Mouse (Mus musculus) fat pad, adult 2 months (tissue): ENCODE data around the gene Wdr11.
A peak's percentile ranks its signal among the peaks of the same experiment; 100 is the strongest.

ENCODE experiments used
- DNase-seq: peaks from one replicate; pipeline ENCODE4 v3.0.0-alpha.2; 2011; ENCODE audit warnings: low read depth, low spot score; ENCODE audit errors: extremely low read depth

Gene Wdr11

GRCm38 (mm10) chr7:129591371-129592131 is at the start of gene Wdr11:
Gene Wdr11, plus strand, starts transcription at chr7:129591863.
- peak; percentile 31 for DNase-seq

- DNase-seq = no peak
Observed at GRCm38 (mm10) chr7:129567541-129567940, 24.1 kb upstream of the Wdr11 start.

- DNase-seq = no peak
Observed at GRCm38 (mm10) chr7:129568338-129568737, 23.3 kb upstream of the Wdr11 start.

DNA sequence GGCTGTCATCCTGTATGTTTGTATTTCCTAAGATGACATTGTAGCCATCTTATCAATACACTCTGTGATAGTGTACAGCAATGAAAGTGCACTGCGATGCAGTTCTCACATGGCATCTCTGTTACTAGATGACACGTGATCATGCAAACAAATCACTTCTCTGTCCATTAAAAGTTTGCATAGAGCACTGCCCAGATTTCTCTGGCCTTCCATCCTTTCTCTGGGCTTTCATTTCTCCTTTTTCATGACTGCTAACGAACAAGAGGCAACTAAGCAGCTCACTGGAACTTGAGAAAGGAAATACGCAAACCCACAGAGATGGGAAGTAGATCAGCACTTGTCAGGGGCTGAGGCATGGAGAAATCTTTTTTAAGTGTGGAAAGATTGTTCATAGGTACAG is 17.2 kb upstream of the Wdr11 start:
- DNase-seq = no peak

DNA sequence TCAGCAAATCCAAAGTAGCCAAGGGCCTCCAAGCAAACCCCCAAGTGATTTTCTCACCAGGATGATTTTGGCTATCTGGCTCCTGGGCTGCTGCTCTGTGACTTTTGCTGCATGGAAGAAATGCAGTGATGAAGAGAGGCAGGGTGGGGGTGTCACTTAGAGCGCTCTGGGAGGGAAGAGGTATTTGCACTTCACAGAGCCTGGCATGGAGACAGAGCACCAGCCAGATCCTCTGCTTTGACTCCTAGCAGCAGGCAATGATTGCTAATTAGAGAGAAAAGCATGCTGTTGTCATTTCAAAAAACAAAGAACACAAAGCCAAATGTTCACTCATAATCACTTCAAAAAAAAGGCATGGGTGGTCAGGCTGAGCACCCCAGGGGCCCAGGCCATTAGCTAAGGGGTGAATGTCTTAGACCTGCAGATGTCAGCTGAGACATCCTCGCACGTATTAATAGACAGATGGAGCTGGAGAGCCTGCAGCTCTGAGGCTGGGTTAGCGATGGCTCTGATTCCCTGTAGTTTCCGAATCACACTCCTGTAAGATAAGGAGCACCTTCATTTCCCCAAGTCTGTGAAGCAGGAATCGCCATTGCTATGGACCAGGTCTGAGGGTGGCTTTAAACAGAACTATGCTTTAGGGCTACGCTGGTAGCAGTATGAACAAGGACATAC is 16.4 kb upstream of the Wdr11 start:
- no peak for DNase-seq

DNA sequence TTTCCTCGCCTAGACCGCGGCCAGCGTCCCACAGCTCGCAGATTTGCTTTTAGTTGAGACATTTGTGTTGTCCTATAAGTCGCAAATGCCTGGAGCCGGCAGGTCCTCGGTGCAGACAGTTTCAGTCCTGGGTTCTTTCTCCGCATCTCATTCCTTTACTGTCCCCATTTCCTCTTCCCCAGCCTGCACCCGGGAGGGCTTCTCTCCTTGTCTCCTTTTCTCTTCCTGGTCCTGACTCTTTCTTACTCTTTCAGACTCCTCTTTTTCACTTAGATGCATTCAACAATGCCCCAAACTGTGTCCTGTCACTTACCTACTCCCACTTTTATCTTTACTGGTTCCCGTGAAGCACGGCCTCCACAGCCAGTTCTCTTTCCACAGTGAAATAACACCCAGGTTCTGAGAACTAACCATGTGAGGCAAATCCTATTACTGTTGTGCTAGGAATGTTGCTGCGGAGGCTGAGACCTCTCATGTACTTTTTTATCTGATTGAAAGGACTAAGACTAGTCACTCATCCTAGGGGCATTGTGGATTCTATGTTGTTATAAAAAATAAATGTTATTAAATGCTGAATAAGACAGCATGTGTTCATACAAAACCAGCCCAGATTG is 576 bp downstream of the Wdr11 start:
- DNase-seq = no peak

DNA sequence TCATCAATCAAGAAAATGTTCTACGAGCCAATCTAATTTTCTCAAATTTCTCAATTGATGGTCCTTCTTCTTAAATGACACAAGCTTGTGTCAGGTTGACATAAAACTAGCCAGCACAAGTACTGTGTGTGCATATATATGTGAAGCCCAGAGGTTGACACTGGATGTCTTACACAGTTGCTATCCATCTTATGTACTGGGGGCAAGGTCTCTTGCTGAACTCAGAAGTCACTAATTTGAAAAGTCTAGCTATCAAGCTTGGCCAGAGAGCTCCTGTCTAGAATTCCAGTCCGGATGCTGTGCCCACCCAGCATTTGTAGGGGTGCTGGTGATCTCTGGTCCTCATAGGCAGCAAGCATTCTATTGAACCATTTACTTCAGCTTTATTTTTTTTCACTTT is 5.5 kb downstream of the Wdr11 start:
- no peak for DNase-seq

GRCm38 (mm10) chr7:129606291-129606690 is 14.6 kb downstream of the Wdr11 start:
- DNase-seq = peak; percentile 91

DNA sequence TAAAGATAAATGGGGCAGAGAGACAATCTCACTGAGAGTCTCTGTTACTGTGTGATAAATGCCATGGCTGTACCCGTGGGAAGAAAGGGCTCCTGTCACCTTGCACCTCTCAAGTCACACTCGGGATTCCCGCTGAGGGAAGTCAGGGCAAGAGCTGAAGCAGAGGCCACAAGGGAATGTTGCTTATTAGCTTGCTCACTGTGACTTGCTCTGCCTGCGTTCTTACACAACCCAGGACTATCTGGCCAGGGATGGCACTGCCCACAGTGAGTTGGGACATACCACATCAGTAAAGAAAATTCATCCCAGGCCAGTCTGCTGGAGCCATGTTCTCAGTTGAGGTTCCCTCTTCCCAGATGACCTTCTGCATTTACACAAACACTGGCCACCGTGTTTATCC is 29.5 kb downstream of the Wdr11 start:
- no peak for DNase-seq

DNA sequence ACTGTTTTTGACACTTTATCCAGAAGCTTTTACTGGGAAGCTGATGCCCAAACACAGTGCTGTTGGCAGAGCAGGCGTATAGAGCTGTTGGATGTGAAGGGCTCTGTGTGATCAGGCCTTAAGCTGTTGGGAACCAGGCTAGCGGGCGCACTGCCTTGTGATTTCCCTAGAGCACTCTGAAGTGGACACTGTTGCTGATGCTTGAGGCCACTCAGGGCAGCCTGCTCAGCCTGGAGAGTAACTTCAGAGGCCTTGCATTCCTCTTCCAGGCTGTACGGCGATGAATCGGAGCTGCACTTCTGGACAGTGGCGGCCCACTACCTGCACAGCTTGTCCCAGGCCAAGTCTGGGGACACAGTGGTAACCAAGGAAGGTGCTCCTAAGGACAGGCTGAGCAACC is 38.7 kb downstream of the Wdr11 start:
- no peak for DNase-seq

DNA sequence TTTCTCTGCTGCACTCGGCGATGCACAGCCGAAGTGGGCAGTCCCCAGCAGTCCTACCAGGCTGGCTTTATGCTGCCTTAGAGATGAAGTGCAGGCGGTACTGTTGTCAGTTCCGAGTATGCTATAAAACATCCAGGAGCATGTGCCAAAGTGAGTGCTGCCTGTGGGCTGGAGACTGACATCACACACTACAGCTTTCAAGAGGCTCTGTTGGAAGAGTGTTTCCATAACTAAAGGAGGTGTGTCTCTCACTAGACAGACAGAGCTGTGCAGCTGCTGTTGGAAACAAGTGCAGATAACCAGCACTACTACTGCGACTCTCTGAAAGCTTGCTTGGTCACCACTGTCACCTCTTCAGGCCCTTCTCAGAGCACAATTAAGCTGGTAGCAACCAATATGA is 39.8 kb downstream of the Wdr11 start:
- no peak for DNase-seq

DNA sequence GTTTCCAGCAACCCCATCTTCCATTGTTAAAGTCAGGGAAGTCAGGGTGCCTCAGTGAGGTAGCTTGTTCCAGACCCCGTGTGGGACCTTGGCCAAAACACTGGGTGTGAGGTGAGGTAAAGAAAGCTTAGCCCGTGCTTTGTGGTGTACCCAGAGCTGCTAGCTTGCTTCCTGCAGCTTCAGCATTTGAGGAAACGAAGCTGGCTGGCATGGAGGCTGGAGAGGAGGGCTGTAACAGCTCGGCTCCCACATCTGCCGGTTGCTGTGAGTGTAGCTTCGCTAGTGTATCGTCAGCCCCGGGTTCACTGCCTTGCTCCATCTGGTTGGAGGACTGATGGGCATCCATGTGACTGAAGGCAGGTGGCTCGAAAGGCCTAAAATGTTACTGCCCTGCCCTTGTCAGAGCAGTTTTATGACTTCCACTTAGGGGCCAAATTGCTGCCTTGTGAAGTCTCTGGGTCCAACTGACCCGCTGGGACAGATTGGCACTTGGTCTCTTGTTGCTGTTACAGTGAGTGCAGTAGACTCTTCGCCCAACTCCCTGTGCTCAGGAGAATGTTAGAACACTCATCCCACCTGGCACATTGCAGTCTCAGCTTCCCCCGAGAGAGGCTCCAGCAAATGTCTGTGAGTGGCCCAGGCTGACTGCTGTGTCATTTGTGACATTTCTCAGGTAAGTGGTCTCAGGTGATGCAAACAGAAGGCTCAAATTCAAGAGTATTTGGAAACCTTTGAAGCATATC is 44.4 kb downstream of the Wdr11 start:
- DNase-seq = no peak

DNA sequence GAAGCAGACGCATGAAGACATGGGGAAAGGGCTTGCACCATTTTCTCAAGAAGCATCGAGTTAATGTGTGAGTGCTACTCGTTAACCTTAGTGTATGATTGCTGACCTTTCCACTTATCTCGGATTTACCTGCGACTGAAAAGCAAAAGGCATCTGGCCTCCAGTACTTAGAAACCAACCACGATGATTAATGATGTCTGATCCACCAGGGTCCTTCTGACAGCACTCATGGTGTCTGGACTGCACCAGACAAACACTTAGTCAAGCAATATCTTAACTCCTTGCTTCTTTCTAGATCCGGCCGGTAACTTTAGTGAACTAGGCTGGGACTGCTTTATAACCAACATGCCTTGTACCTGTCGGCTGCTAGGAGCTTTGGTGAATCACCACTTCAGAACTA is 45.3 kb downstream of the Wdr11 start:
- no peak for DNase-seq

DNA sequence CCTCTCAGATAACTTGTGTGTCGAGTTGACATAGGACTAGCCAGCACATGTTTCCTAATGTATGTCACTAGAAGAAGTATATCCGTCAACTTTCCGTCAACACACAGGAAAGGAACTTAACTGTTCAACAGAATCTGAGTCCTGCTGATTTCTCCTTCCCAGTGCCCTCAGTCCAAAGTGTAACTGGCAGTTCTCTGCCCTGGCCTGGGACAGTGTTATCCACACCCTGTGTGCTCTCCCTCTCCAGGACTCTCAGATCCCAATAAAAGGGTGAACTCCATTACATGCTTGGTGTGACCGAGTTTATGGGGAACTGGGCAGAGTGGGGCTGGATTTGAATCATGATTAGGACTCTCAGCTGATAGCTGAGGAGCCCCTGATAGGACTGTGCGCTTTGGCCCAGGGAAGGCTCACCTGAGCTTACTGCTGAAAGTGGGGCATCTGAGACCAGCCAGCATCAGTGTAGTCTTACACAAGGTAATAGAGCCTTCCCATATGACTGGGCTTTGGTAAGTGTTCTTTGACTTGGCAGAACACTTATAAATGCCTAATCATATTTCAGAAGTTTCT is 46.3 kb downstream of the Wdr11 start:
- DNase-seq = no peak

DNA sequence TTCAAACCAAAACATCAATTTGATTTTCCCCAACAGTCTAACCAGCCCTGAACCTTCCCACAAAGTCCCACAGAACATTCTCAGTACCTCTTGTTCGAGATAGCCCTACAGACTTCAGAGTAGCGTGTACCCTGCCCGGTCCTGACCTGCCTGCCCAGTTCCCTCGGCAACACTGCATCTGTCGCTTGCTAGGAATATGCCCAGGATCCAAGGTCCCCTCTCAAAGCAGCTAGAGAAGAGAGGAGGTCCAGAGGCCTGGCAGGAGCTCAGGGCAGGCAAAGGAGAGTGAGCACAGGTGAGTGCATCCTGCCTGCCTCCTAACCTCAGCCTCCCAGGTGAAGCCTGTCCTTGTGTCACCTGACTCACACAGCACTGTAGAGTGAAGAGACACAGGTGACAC is 47.3 kb downstream of the Wdr11 start:
- no peak for DNase-seq

GRCm38 (mm10) chr7:129639833-129640232 is 48.2 kb downstream of the Wdr11 start:
- DNase-seq = no peak

DNA sequence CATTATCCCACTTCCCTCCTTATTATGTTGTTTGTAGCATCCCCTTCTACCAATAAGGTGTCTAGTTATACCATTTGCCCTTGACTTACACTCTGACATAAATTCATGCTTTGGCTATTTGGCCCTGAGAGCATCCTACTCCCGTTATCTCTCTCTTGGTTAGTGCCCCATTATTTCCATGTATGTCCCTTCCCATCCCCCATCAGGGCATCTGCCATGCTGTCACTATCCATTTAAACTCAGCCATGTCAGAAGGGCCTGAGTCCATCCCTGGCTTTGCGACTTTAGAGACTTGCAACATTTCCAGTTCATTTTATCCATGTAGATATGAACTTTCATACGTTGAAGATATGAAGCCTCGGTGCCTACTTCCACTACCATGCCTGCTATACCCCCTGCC is 51.6 kb downstream of the Wdr11 start:
- no peak for DNase-seq

DNA sequence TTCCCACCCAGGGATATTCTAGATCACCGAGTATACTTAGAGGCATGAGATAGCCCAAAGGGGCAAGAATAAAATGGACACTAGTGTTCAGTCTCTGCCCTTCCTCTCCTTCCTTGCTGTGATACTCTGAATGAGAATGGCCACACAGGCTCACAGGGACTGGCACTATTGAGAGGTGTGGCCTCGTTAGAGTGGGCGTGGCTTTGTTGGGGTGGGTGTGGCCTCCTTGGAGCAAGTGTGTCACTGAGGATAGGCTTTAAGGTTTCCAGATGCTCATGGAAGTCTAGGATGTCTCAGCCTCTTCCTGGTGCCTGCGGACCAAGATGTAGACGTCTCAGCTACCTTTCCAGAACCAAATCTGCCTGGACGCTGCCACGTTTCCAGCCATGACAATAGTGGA is 56.1 kb downstream of the Wdr11 start:
- DNase-seq = no peak

DNA sequence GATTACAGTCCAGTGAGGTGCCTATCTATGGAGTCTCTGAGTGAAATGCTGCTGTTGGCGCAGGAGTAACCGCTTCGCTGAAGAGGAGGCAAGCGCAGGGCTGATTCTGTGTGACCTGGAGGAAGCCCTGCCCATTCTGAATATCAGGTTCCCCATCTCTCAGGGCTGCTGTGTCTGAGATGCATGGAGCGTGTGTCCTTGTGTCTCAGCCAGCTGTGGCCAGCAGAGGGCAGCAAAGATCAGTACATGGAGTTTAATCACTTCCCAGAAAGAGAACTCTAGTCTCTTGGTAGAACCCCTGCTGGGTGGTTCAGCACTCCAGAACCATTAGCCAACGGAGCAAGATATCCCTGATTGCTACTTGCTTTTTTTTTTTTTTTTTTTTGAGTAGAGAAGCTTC is 57.3 kb downstream of the Wdr11 start:
- DNase-seq = no peak

DNA sequence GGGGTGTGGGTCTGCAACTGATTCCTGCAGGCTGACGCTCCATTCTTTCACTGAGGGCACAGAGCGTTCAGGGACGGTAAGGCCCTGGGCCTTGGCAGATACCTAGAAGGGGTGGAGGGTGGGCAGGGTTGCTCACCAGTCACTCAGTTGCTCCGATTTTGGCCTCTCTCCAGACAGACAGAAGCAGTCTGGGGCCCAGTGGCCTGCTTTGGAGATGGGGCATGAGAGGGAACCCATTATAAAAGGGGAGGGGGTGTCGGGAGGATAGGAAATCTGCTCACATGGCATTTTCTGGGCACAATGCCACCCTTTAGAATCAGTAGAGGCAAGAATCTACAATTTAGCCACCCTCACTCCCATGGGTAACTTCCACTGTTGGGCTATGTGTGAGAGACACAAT is 59.1 kb downstream of the Wdr11 start:
- DNase-seq = no peak

DNA sequence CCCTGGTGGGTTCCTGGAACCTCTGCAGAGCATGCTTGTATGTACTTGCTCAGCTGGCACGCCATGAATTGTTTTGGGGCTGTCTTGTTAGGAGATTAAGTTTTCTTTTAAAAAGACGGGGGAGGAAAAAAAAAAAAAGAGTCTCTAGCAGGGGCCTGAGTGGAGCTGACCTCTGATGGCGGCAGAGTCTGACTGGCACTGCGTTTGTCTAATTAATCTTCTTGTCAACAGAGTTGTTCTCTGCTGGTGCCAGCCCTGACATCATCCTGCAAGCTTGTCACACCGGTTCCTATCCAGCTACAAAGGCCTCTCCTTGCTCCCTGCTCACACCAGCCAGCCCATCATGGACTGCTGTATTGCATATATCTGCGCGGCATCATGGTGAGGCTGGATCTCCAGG is 60.1 kb downstream of the Wdr11 start:
- DNase-seq = peak; percentile 69
